Mouse (Mus musculus) gastrocnemius, postnatal 14 days (tissue): ENCODE measurements at regions not wholly inside any gene's neighbourhood (a gene's known extent, or its start where the extent isn't known, plus 50 kb on each side); places are given as distances from the start of the nearest gene placed in this dataset.
"Not testable (repeated sequence)": the region's sequence is repeated elsewhere in the genome, so short reads cannot be mapped to it uniquely, and the experiment has no call there.

Experiments used
- DNase-seq: peaks from one replicate; pipeline ENCODE4 v3.0.0; 2021; ENCODE audit warnings: mixed read lengths
- intact Hi-C: fragments of 180-260 bp; cut with DNase I; formaldehyde crosslinking; loops from one replicate; pipeline ENCODE4 v1.15.1; 2025; ENCODE audit warnings: low total_unique reads

DNA sequence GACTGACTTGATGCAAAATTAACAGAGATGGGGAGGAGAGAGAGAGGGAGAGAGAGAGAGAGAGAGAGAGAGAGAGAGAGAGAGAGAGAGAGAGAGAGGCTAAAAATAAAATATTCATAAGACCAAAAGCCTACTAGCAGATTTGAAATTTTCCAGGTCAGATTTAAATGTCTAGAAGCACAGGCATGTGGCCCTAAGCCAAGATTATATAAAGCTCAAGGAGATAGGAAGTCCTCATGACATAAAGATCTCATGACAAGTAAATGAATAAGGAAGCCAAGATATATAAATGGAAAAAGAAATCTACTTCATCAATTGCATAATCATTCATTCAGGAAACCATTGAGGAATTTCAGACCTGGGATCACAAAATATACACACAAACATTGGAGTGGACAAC is 311.9 kb upstream of the Cypt12 start:
- intact Hi-C loops: no loop called here
- no peak for DNase-seq

DNA sequence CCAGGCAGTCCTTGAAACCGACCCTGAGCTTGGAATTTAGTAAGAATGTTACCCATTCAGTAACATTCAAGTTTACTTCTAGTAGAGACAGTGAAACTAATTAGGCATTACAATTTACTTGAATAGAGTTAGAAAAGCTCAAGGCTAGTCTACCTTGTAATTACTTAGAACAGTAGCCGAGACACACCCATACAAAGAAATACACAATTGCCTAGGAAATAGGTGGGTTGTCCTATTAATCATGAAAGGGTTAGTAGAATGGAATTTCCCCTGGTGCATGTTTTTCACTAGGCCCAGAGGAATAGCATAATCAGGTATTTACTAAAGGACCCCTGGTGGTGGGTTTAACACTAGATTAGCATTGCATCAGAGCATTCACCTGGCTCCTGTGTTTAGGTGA is 288.2 kb upstream of the Cypt12 start:
- intact Hi-C loops, DNase-seq: not testable (repeated sequence)

DNA sequence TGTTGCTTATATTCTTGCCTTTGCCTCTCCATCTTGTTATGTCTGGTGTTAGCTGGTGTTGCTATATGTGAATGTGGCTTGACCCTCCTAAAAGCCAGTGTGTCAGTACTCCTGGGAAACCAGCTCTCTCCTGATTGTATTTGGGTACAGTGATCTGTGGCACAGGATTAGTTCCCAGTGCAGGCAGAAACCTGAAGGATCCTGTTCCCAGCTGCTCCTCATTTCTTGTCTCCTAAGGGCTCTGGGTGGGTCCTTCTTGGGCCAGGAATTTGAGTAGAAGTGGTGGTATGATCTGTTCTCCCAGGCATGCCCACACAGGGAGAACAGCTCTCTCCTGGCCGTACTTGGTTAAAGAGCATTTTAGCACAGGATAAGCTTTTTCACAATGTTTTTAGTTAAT is 286.2 kb upstream of the Cypt12 start:
- DNase-seq: no peak
- intact Hi-C loops: no loop called here

DNA sequence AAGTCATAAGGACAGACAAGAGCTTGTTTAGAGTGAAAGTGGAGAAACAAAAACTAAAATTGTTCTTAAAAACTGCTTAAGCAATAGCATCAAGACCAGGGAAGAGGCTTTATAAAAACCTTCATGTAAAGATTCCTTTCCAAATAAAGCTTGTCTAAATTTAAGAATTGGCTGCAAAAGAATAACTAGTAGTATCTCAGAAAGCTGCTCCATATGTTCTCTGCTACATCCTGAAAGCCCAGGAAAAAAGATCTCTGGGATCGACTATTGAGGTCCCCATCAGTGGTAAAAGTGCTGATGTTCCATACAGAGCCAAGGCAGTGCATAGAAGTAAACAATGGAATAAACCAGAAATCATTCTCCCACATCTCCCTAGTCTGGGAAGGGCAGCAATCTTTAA is 281.2 kb upstream of the Cypt12 start:
- intact Hi-C loops: no loop called here

DNA sequence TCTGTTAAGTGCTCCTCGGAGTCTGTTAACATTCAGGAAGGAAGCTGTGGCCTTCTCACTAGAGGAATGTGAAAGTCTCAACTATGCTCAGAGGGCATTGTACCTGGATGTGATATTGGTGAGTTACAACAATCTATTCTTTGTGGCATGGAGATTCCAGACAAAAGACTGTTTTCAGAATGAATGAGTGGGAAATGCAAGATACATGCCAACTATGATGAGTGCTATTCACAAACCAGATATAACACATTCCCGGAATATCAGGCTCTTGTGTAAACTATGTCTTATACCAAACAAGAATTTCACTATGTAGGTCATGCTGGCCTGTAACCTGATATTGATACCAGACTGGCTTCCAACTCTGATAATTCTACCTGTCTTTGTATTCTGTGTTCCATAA is 279.4 kb upstream of the Cypt12 start:
- intact Hi-C loops: no loop called here
- no peak for DNase-seq

More for the DNA sequence above, 281.2 kb upstream of the Cypt12 start:
- DNase-seq: no peak
